Mouse (Mus musculus) heart, postnatal 0 days (tissue): Measurements from ENCODE around the gene Mdp1. TPM values are rescaled to one million over a fixed set of nuclear protein-coding genes. Genes with fewer than 3 reads are reported as not detected.

Experiments
- ATAC-seq: fragments of 200-750 bp; cut with Nextera tagmentation; 2 replicates; pipeline ENCODE4 v1.8.0; 2017; ENCODE audit warnings: low read depth, moderate number of reproducible peaks, moderate library complexity; ENCODE audit not compliant: insufficient read depth
- DNase-seq: peaks from one replicate; pipeline ENCODE4 v3.0.0-alpha.2; 2016; ENCODE audit warnings: low spot score
- H3K27ac ChIP-seq: fragments of 300-500 bp; sonication (generic); 2 replicates; pipeline ENCODE4 v1.5.1; 2014; ENCODE audit warnings: low read depth, mild to moderate bottlenecking
- H3K27me3 ChIP-seq: fragments of 300-500 bp; sonication (generic); 2 replicates; pipeline ENCODE4 v1.6.1; 2014; ENCODE audit warnings: low read length, mixed read lengths; ENCODE audit not compliant: control insufficient read depth, insufficient read depth
- H3K36me3 ChIP-seq: fragments of 300-500 bp; sonication (generic); replicated peaks from 2 replicates; pipeline ENCODE4 v1.6.1; 2014; ENCODE audit warnings: low read length, mixed read lengths; ENCODE audit not compliant: control insufficient read depth, insufficient read depth
- H3K4me1 ChIP-seq: fragments of 300-500 bp; sonication (generic); 2 replicates; pipeline ENCODE4 v1.6.1; 2014; ENCODE audit warnings: antibody characterized with exemption; ENCODE audit not compliant: control insufficient read depth, insufficient read depth
- H3K4me2 ChIP-seq: fragments of 300-500 bp; sonication (generic); 2 replicates; pipeline ENCODE4 v1.6.1; 2014; ENCODE audit warnings: low read depth, mild to moderate bottlenecking, low read length, moderate library complexity
- H3K4me3 ChIP-seq: fragments of 300-500 bp; sonication (generic); 2 replicates; pipeline ENCODE4 v1.5.1; 2014; ENCODE audit warnings: low read depth, low read length
- H3K9ac ChIP-seq: fragments of 300-500 bp; sonication (generic); replicated peaks from 2 replicates; pipeline ENCODE4 v1.6.1; 2014; ENCODE audit warnings: low read depth, low read length, mixed read lengths
- H3K9me3 ChIP-seq: fragments of 300-500 bp; sonication (generic); replicated peaks from 2 replicates; pipeline ENCODE4 v1.6.1; 2016; ENCODE audit warnings: low read length; ENCODE audit not compliant: control insufficient read depth
- CTCF ChIP-seq: IDR thresholded peaks from 2 replicates; pipeline ENCODE4 v1.5.1; 2016; ENCODE audit warnings: antibody characterized with exemption, control low read depth, low read depth
- EP300 ChIP-seq: IDR thresholded peaks from 2 replicates; pipeline ENCODE4 v1.6.1; 2016; ENCODE audit warnings: antibody characterized with exemption, low read depth
- WGBS: fragments of 180-500 bp; shearing (Covaris S2); extraction: QIAGEN DNeasy Blood & Tissue Kit; methylation state at CpG from one replicate; pipeline ENCODE4 v1.1.7; 2014; 5-methylcytosine and 5-hydroxymethylcytosine counted together
- polyA plus RNA-seq: library from polyadenylated mRNA; unstranded; fragments of >200 nt; fragmentation: Nextera tagmentation; extraction: Ambion mirVana; gene quantifications from 2 replicates; pipeline ENCODE4 v1.2.1, GENCODE M21; 2015
- total RNA-seq: library from RNA; depleted of rRNA; stranded (reverse); fragments of >200 nt; gene quantifications from 2 replicates; pipeline ENCODE4 v1.2.3, GENCODE M21; 2014; ENCODE audit warnings: low replicate concordance

The Mdp1 gene
- total and polyA plus RNA-seq, 2 experiments from 2014 or later = 66.0 to 98.6 TPM

DNA sequence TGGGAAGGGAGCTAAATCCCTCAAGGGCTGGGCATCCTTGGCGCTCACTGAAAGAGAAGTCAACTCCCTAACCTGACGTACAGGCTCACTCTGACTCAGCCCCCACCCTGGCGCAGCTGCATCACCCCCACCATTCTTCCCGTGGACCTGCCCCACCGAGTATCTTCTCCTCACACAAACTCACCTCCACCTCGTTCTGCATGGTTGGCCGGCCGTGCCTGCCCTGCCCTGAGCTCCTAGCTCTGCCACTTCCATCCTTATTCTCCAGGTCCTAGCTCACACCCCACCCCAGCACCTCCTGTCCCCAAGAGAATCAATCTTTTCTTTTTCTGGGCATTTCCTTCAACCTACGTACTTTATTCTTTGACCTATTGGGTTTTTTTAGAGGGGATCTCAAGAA lies 40.8 kb upstream of the Mdp1 start:
- Histone ChIP-seq H3K4me1 (no peaks in the 10 kb centered on the region), H3K4me2 (no peak overlapping the region), H3K36me3 (no peaks in the 10 kb centered on the region), H3K9ac (no peak overlapping the region), H3K27me3 (no peaks in the 10 kb centered on the region), H3K9me3 (no peaks in the 10 kb centered on the region), H3K4me3 (no peak overlapping the region), H3K27ac (no peak overlapping the region)
- no peak for TF ChIP-seq EP300
- TF ChIP-seq CTCF = no peak
- ATAC-seq (no peak), DNase-seq (no peak)
- WGBS = 61% methylated on average over 9 of the region's 9 CpGs

GRCm38 (mm10) chr14:55697226-55697625 lies 36.9 kb upstream of the Mdp1 start:
- Histone ChIP-seq H3K4me3 (no peak overlapping the region), H3K27ac (no peak overlapping the region), H3K4me1 (no peaks in the 10 kb centered on the region), H3K27me3 (no peaks in the 10 kb centered on the region), H3K9me3 (no peaks in the 10 kb centered on the region), H3K36me3 (no peaks in the 10 kb centered on the region), H3K4me2 (no peak overlapping the region), H3K9ac (no peak overlapping the region)
- ATAC-seq (no peak), DNase-seq (no peak)
- TF ChIP-seq CTCF = no peak
- TF ChIP-seq EP300 = no peak
- 69% methylated on average over 4 of the region's 4 CpGs for WGBS

DNA sequence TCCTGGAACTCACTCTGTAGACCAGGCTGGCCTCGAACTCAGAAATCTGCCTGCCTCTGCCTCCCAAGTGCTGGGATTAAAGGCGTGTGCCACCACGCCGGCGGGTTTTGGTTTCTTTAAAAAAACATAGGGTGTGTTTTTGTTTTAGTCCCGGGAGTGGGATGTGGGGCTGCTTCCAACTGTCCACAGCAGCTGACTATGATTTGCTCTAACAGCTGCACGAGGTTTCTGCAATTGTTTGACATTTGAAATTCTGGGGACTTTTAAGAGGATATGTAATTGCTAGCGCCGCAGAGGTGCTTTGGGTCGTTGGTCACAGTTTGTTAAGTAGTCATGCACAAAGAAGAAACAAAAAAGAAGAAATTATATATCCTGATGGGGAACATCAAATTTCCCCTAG lies 29.1 kb upstream of the Mdp1 start:
- Histone ChIP-seq H3K4me1 (no peaks in the 10 kb centered on the region), H3K27ac (no peak overlapping the region), H3K9ac (no peak overlapping the region), H3K36me3 (no peaks in the 10 kb centered on the region), H3K4me2 (no peak overlapping the region), H3K9me3 (no peaks in the 10 kb centered on the region), H3K4me3 (no peak overlapping the region), H3K27me3 (no peaks in the 10 kb centered on the region)
- TF ChIP-seq EP300 (no peak), CTCF (no peak)
- no peak for ATAC-seq
- 66% methylated on average over 10 of the region's 10 CpGs for whole genome bisulfite sequencing
- DNase-seq = no peak

GRCm38 (mm10) chr14:55682118-55682493 lies 21.8 kb upstream of the Mdp1 start:
- WGBS = 12% methylated on average over 3 of the region's 3 CpGs
- TF ChIP-seq CTCF = no peak
- TF ChIP-seq EP300 = no peak
- no peaks in the 10 kb centered on the region for H3K9me3 ChIP-seq
- H3K4me1 ChIP-seq = no peaks in the 10 kb centered on the region
- DNase-seq = no peak
- H3K27ac ChIP-seq = peak overlapping the region; percentile 79
- H3K4me3 ChIP-seq = peak overlapping the region; percentile 73
- H3K36me3 ChIP-seq = peaks cover 31% of the 10 kb centered on the region
- peak overlapping the region; percentile 81; the same call in 1 of the 2 replicates for H3K9ac ChIP-seq
- ATAC-seq = peak; percentile 7; the same call in 1 of the 2 replicates
- no peaks in the 10 kb centered on the region for H3K27me3 ChIP-seq
- peak overlapping the region; percentile 86 for H3K4me2 ChIP-seq

GRCm38 (mm10) chr14:55681160-55682117 lies 21.1 kb upstream of the Mdp1 start, which contains the start of gene Tinf2:
Gene Tinf2, minus strand, starts transcription at chr14:55681820.
- Histone ChIP-seq H3K9ac (peak within 1 kb of the TSS; percentile 81), H3K4me3 (peak within 1 kb of the TSS; percentile 73), H3K9me3 (no peaks in the 10 kb centered on the region), H3K27ac (peak within 1 kb of the TSS; percentile 79), H3K4me1 (no peaks in the 10 kb centered on the region), H3K27me3 (no peaks in the 10 kb centered on the region), H3K4me2 (peak within 1 kb of the TSS; percentile 86), H3K36me3 (peaks cover 38% of the 10 kb centered on the region)
- TF ChIP-seq EP300 (peak; percentile 73; the same call in 1 of the 2 replicates), CTCF (peak; percentile 75)
- ATAC-seq = peak; percentile 97
- DNase-seq = peak; percentile 91
- under 1% methylated on average over 66 of the region's 66 CpGs for WGBS
